ENCODE assay signal across 1 mouse cellular context in genomic region chr9:56903662-56904061, GRCm38 (mm10).
TF ChIP-seq lines count a peak whose summit lies in the region.

No protein-coding gene starts in this region.

TF ChIP-seq in MEL, 35 proteins besides CTCF, POLR2A, EP300 and RAD21 (continued from another document):
- TF ChIP-seq POLR2AphosphoS2 (IDR thresholded peaks at IDR 0.05; ENCODE audit: low read length) (no peak), MXI1 (IDR thresholded peaks at IDR 0.05; ENCODE audit: low read depth, low read length) (no peak; the same call in 1 of the 2 replicates), GATA1 (IDR thresholded peaks at IDR 0.05; ENCODE audit: low read depth, low read length) (peak; percentile 79), USF1 (IDR thresholded peaks at IDR 0.05; ENCODE audit: low read depth, low read length) (no peak), CHD1 (IDR thresholded peaks at IDR 0.05; ENCODE audit: low read depth, low read length) (no peak), TAL1 (IDR thresholded peaks at IDR 0.05; ENCODE audit: low read length) (no peak), MAFK (IDR thresholded peaks at IDR 0.05; ENCODE audit: borderline replicate concordance, low read depth, low read length) (no peak), JUND (IDR thresholded peaks at IDR 0.05; ENCODE audit: low read depth, low read length) (no peak), MEF2A (IDR thresholded peaks at IDR 0.05; ENCODE audit: extremely low read depth, insufficient replicate concordance, low read depth, low read length, poor library complexity, severe bottlenecking) (no peak), SMC3 (IDR thresholded peaks at IDR 0.05; ENCODE audit: low read depth, low read length) (no peak), NRF1 (IDR thresholded peaks at IDR 0.05; ENCODE audit: insufficient read depth, low read depth, low read length, poor library complexity, severe bottlenecking) (no peak), BHLHE40 (IDR thresholded peaks at IDR 0.05; ENCODE audit: borderline replicate concordance, low read depth, low read length) (no peak), SIN3A (IDR thresholded peaks at IDR 0.05; ENCODE audit: low read length) (no peak), ELF1 (IDR thresholded peaks at IDR 0.05; ENCODE audit: low read depth, low read length) (no peak), MYC (IDR thresholded peaks at IDR 0.05; ENCODE audit: low read depth, low read length) (no peak), ZNF384 (IDR thresholded peaks at IDR 0.05; ENCODE audit: low read depth, low read length) (no peak), MAX (IDR thresholded peaks at IDR 0.05; ENCODE audit: low read length) (no peak), UBTF (IDR thresholded peaks at IDR 0.05; ENCODE audit: borderline replicate concordance, insufficient read depth, low read depth, low read length) (no peak)
